ENCODE assay signal across 9 mouse cellular contexts in the genomic region with DNA sequence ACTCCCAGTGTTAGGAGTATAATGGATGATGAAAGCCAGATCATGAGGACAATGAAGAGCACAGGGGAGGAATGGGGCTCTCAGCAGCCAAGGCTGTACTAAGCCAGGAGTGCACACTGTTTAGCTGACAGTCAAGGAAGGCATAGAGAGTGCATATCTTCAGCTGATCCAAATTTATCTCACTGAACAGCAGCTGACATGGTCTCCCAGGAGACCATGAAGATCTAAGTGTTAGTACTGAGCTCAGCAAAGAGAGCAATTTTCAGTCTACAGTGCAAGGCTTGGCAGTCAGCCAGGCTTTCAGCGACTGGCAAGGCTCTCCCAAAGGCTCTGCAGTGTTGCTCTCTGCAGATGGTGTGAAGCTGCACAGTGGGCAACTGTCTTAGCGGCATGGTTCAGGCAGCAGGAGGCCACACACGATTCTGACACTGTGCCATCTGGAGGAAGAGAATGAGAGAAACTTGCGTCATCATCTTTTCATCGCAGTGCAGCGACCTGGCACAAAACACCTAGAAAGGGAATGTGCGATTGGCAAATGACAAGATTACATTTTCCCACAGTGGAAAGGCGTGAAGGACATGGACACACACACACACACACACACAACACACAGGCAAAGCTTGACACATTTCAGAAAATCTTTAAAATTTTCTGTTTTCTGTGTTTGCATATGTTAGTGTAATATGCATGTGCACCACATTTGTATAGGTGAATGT.
DNase-seq lines count a peak whose midpoint lies in the region; ATAC-seq and TF ChIP-seq lines count a peak whose summit lies in the region.
"Had no signal": no experiment of that assay in that cellular context is flagged by ENCODE, and none has a peak within 500 bp of the region (broad histone marks: within the 10 kb centered on the region; RNA-seq: fewer than 3 reads in every experiment).

No protein-coding gene starts in this region.

- H3K4me2 ChIP-seq in forebrain, embryonic 12.5 days: no peak overlapping the region
- H3K4me2 ChIP-seq in heart, embryonic 13.5 days: peak overlapping the region; percentile 31
- H3K4me2 ChIP-seq in lung, postnatal 0 days (replicated peaks; ENCODE audit: low read depth, low read length): no peak overlapping the region
- H3K4me2 ChIP-seq: limb, embryonic 12.5 days had no signal

- peak overlapping the region; percentile 81 for H3K27ac ChIP-seq in forebrain, embryonic 12.5 days
- H3K27ac ChIP-seq in heart, embryonic 13.5 days (replicated peaks): peak overlapping the region; percentile 80
- H3K27ac ChIP-seq in lung, postnatal 0 days (ENCODE audit: low read length): no peak overlapping the region
- H3K27ac ChIP-seq: limb, embryonic 12.5 days had no signal

- H3K36me3 ChIP-seq in forebrain, embryonic 12.5 days (replicated peaks): no peaks in the 10 kb centered on the region
- peaks cover 12% of the 10 kb centered on the region for H3K36me3 ChIP-seq in heart, embryonic 13.5 days
- H3K36me3 ChIP-seq in lung, postnatal 0 days (ENCODE audit: insufficient read depth, low read length): no peaks in the 10 kb centered on the region

- no peak for TF ChIP-seq CTCF in lung, postnatal 0 days (IDR thresholded peaks at IDR 0.05)

- peaks cover 6% of the 10 kb centered on the region; the same call in 1 of the 2 replicates for H3K4me1 ChIP-seq in forebrain, embryonic 12.5 days
- peaks cover 16% of the 10 kb centered on the region for H3K4me1 ChIP-seq in heart, embryonic 13.5 days
- no peaks in the 10 kb centered on the region for H3K4me1 ChIP-seq in lung, postnatal 0 days (ENCODE audit: insufficient read depth, low read depth, low read length)
- H3K4me1 ChIP-seq: limb, embryonic 12.5 days had no signal

- ATAC-seq in forebrain, embryonic 12.5 days (ENCODE audit: low FRiP score): peak; percentile 96
- peak; percentile 85 for ATAC-seq in heart, embryonic 13.5 days (ENCODE audit: extremely low read depth, insufficient number of reproducible peaks, low FRiP score, low TSS enrichment)
- peak; percentile 62 for ATAC-seq in lung, postnatal 0 days

- DNase-seq in urinary bladder, postnatal 14 days (ENCODE audit: low spot score): peak; percentile 20
- no peak for DNase-seq in urinary bladder, adult 2 months (ENCODE audit: low spot score)
- peak; percentile 61 to 74 for DNase-seq in kidney, postnatal 36 days
- peak; percentile 55 for DNase-seq in lung, postnatal 0 days (ENCODE audit: low spot score)
- peak; percentile 37 for DNase-seq in retina, postnatal 7 days (ENCODE audit: low read depth, low spot score)
- DNase-seq in spleen, postnatal 4 days (ENCODE audit: low spot score in 2 of 2): no peak

- H3K9me3 ChIP-seq in forebrain, embryonic 12.5 days: no peaks in the 10 kb centered on the region
- H3K9me3 ChIP-seq in heart, embryonic 13.5 days: no peaks in the 10 kb centered on the region
- H3K9me3 ChIP-seq in lung, postnatal 0 days (ENCODE audit: low read length): no peaks in the 10 kb centered on the region
- H3K9me3 ChIP-seq: limb, embryonic 12.5 days had no signal

- no peak for TF ChIP-seq EP300 in lung, postnatal 0 days (IDR thresholded peaks at IDR 0.05)

- no peak overlapping the region for H3K9ac ChIP-seq in forebrain, embryonic 12.5 days
- no peak overlapping the region for H3K9ac ChIP-seq in heart, embryonic 13.5 days
- no peak overlapping the region for H3K9ac ChIP-seq in lung, postnatal 0 days (replicated peaks; ENCODE audit: low read depth)
- H3K9ac ChIP-seq: limb, embryonic 12.5 days had no signal

- H3K4me3 ChIP-seq in forebrain, embryonic 12.5 days (replicated peaks): no peak overlapping the region
- H3K4me3 ChIP-seq in heart, embryonic 13.5 days: 0 out of 2 replicates have a peak overlapping the region, but pooled peaks have one; percentile 2
- H3K4me3 ChIP-seq in lung, postnatal 0 days (ENCODE audit: low read depth, low read length): no peak overlapping the region
- H3K4me3 ChIP-seq: limb, embryonic 12.5 days had no signal

- no peaks in the 10 kb centered on the region for H3K27me3 ChIP-seq in forebrain, embryonic 12.5 days
- H3K27me3 ChIP-seq in heart, embryonic 13.5 days (replicated peaks): no peaks in the 10 kb centered on the region
- H3K27me3 ChIP-seq in lung, postnatal 0 days (replicated peaks; ENCODE audit: insufficient read depth, low read length): no peaks in the 10 kb centered on the region
- H3K27me3 ChIP-seq: limb, embryonic 12.5 days had no signal

- WGBS in forebrain, embryonic 12.5 days: 37% methylated on average over 8 of the region's 8 CpGs
- WGBS in heart, embryonic 13.5 days: 28% methylated on average over 8 of the region's 8 CpGs
- WGBS in lung, postnatal 0 days: 26% methylated on average over 8 of the region's 8 CpGs

Comparison
In these comparisons a context has a peak if more than half of its experiments do, and no peak if none do; other contexts are left out.
1. DNase-seq: peak in urinary bladder, postnatal 14 days (single experiment), kidney, postnatal 36 days (2 of 2), lung, postnatal 0 days (single experiment) and retina, postnatal 7 days (single experiment); none in urinary bladder, adult 2 months (single experiment) and spleen, postnatal 4 days (0 of 2).
2. Peak in every context shown above with its lines, with median percentiles within 50 percentile points of each other: ATAC-seq.